Mouse (Mus musculus): ENCODE results near the gene Gm4491. TPM values are rescaled to one million over a fixed set of nuclear protein-coding genes. Genes with fewer than 3 reads are reported as not detected.

Gene Gm4491
- polyA plus RNA-seq, 1 experiment from 2014 or later: not detected

Other genes starting within 250 kb of the Gm4491 start
- gene Zmym2, start 229.2 kb downstream of the Gm4491 start, polyA plus RNA-seq (2015; fragmentation: Nextera tagmentation; extraction: Ambion mirVana): 64.3 and 68.3 TPM in 2 replicates
- gene Gja3, start 57.8 kb downstream of the Gm4491 start, polyA plus RNA-seq (2015; fragmentation: Nextera tagmentation; extraction: Ambion mirVana): 0.21 and 0.61 TPM in 2 replicates
- 10.4 and 11.0 TPM in 2 replicates for gene Gjb2, start 11.2 kb downstream of the Gm4491 start, polyA plus RNA-seq (2015; fragmentation: Nextera tagmentation; extraction: Ambion mirVana)
- gene Gjb6, start 17.7 kb upstream of the Gm4491 start, polyA plus RNA-seq (2015; fragmentation: Nextera tagmentation; extraction: Ambion mirVana): 15.3 and 16.0 TPM in 2 replicates

All from midbrain, embryonic 16.5 days (tissue).